Mouse (Mus musculus): Measurements from ENCODE around the gene Defb21. TPM values are rescaled to one million over a fixed set of nuclear protein-coding genes. Genes with fewer than 3 reads are reported as not detected.

Gene Defb21
- polyA plus RNA-seq, 1 experiment from 2014 or later, result not detected

DNA sequence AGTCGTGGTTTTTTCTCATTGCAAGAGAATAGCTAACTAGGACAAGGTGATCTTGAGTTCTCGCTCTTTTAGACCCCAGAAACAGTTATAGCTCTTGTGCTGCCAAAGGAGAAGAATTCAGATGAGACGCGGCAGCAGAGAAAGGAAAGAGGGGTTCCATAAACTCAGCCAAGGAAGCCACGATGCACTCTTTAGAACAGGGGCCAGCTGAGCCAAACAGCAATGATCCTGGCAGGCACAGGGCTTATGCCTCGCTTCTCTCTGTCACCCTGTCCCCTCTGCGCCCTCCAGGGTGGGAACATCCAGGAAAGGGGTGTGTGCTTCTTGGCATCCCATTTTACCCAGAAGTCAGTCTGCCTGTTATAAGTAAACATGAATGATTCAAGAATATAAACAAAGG, 26.8 kb downstream of the Defb21 start, which contains the start of gene Defb45:
Defb45 (minus strand) TSS at position 101 of the 400 bp plus-strand sequence.
- H3K4me2 ChIP-seq, result no peak within 1 kb of the TSS
- H3K27me3 ChIP-seq (ENCODE audit: control insufficient read depth, insufficient read depth, low read length), result no peaks in the 10 kb centered on the region
- 72% methylated on average over 7 of the region's 7 CpGs for WGBS

DNA sequence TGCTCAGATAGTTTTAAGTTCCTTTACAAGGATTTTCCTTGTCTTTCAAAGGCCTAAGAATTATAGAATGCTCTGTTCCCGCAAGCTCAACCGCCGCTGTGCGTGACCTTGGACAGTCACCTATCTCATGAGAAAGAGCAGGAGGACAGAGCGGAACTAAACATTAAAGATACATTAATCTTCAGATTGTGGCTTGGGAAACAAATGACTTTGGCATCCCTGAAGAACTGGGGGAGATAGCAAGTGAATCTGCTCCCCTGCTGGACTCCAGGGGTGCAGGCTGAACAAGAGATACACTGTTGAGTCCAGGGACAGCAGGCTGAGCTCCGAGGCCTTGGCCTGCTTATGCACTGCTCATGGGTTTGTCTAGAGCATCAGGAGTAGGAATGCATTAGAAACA, 27.5 kb downstream of the Defb21 start:
- Histone ChIP-seq H3K27ac (ENCODE audit: low read depth, low read length) (no peak overlapping the region), H3K36me3 (ENCODE audit: control insufficient read depth, insufficient read depth, low read length) (no peaks in the 10 kb centered on the region), H3K27me3 (ENCODE audit: control insufficient read depth, insufficient read depth, low read length) (no peaks in the 10 kb centered on the region), H3K9me3 (ENCODE audit: control insufficient read depth, low read length) (no peaks in the 10 kb centered on the region), H3K4me2 (no peak overlapping the region), H3K4me3 (ENCODE audit: low read depth, low read length) (no peak overlapping the region), H3K9ac (ENCODE audit: low read length) (no peak overlapping the region), H3K4me1 (ENCODE audit: control insufficient read depth, insufficient read depth, low read length) (no peaks in the 10 kb centered on the region)
- 87% methylated on average over 6 of the region's 6 CpGs for WGBS
- DNase-seq (ENCODE audit: low spot score, missing footprints) (no peak), ATAC-seq (ENCODE audit: low FRiP score) (no peak)

More for the DNA sequence above, 26.8 kb downstream of the Defb21 start, which contains the start of gene Defb45:
- DNase-seq (ENCODE audit: low spot score, missing footprints) (peak; percentile 19), ATAC-seq (ENCODE audit: low FRiP score) (no peak)
- no peaks in the 10 kb centered on the region for H3K36me3 ChIP-seq (ENCODE audit: control insufficient read depth, insufficient read depth, low read length)
- H3K4me3 ChIP-seq (ENCODE audit: low read depth, low read length), result no peak within 1 kb of the TSS
- H3K9me3 ChIP-seq (ENCODE audit: control insufficient read depth, low read length), result no peaks in the 10 kb centered on the region
- no peak within 1 kb of the TSS for H3K9ac ChIP-seq (ENCODE audit: low read length)
- no peak within 1 kb of the TSS for H3K27ac ChIP-seq (ENCODE audit: low read depth, low read length)
- H3K4me1 ChIP-seq (ENCODE audit: control insufficient read depth, insufficient read depth, low read length), result no peaks in the 10 kb centered on the region

DNA sequence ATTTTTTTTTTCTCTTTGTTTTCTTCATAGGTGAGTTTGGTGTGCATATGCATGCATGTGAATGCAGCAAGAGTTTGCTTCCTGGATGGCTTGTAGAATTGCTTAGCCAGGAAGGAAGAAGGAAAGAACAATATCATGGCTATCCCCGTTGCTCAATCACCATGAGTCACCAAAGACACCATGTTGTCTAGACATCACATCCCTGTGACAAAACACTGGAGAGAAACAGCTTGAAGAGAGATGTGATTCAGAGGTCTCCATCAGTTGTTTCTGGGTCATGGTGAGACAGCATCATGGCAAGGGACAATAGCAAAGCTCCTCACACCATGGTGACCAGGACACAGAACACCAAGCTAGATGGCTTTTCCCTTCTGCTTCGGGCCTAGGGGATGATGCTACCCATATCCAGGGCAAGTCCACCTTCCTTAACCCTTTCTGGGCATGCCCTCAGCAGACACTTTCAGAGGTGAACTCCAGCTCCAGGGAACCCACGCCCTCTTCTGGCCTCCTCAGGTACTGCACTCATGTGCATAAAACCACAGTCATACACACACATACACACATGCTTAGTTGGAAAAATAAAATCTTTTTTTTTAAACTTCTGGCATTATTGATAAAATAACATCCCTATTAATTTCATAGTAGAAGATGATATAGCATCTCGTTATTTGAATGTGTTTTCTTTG, 28.9 kb downstream of the Defb21 start:
- WGBS, result 79% methylated on average over 4 of the region's 4 CpGs
- no peak for ATAC-seq (ENCODE audit: low FRiP score)
- Histone ChIP-seq H3K27me3 (ENCODE audit: control insufficient read depth, insufficient read depth, low read length) (no peaks in the 10 kb centered on the region), H3K9ac (ENCODE audit: low read length) (no peak overlapping the region), H3K9me3 (ENCODE audit: control insufficient read depth, low read length) (no peaks in the 10 kb centered on the region), H3K27ac (ENCODE audit: low read depth, low read length) (no peak overlapping the region), H3K4me3 (ENCODE audit: low read depth, low read length) (no peak overlapping the region), H3K4me1 (ENCODE audit: control insufficient read depth, insufficient read depth, low read length) (no peaks in the 10 kb centered on the region), H3K36me3 (ENCODE audit: control insufficient read depth, insufficient read depth, low read length) (no peaks in the 10 kb centered on the region), H3K4me2 (no peak overlapping the region)
- peak; percentile 21 for DNase-seq (ENCODE audit: low spot score, missing footprints)

DNA sequence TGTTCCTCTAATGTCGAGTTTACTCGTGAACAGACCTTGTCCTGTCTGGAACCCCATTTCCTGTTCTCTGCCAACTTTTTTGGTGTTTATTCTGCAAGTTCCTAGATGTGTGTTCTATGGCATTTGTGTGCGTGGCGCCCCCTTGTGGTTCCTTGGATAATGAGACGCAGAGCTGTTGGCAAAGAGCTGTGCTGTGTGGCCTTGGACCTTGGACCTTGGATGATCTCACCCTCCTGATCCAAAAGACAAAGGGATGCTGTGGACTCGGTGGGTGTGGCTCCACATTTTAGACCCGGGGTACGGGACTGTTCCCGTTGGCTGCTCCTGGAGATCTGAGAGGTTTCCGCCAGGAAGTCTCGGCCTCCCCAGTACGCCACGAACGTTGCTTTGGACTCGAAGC, 31.5 kb downstream of the Defb21 start, which contains the start of gene Defb36:
Defb36 (plus strand) TSS at position 271 of the 400 bp plus-strand sequence.
- Histone ChIP-seq H3K27me3 (ENCODE audit: control insufficient read depth, insufficient read depth, low read length) (no peaks in the 10 kb centered on the region), H3K9ac (ENCODE audit: low read length) (no peak within 1 kb of the TSS), H3K4me2 (no peak within 1 kb of the TSS), H3K4me1 (ENCODE audit: control insufficient read depth, insufficient read depth, low read length) (no peaks in the 10 kb centered on the region), H3K36me3 (ENCODE audit: control insufficient read depth, insufficient read depth, low read length) (no peaks in the 10 kb centered on the region), H3K4me3 (ENCODE audit: low read depth, low read length) (no peak within 1 kb of the TSS), H3K9me3 (ENCODE audit: control insufficient read depth, low read length) (no peaks in the 10 kb centered on the region), H3K27ac (ENCODE audit: low read depth, low read length) (no peak within 1 kb of the TSS)
- peak; percentile 76 for DNase-seq (ENCODE audit: low spot score, missing footprints)
- WGBS, result 84% methylated on average over 15 of the region's 15 CpGs
- no peak for ATAC-seq (ENCODE audit: low FRiP score)

DNA sequence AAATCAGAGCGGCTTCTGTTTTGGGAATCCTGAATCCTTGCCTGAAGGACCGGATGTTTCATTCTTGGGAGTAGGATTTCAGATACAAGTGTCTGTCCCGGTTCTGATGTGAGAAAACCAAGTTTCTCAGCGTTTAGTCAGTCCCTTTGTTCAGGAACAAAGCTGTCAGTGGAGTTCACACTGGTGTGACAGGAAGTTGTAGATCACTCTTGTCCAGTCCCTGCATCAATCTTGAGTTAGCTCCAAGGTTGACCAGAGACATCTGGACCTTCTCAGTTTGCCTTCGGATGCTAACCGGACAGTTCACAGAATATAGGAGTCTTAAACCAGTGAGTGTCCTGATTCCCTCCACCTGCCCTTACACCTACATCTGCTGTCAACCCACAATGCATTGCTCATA, 35.2 kb downstream of the Defb21 start:
- Histone ChIP-seq H3K4me1 (ENCODE audit: control insufficient read depth, insufficient read depth, low read length) (no peaks in the 10 kb centered on the region), H3K4me3 (ENCODE audit: low read depth, low read length) (no peak overlapping the region), H3K4me2 (no peak overlapping the region), H3K36me3 (ENCODE audit: control insufficient read depth, insufficient read depth, low read length) (no peaks in the 10 kb centered on the region), H3K27me3 (ENCODE audit: control insufficient read depth, insufficient read depth, low read length) (no peaks in the 10 kb centered on the region), H3K9me3 (ENCODE audit: control insufficient read depth, low read length) (no peaks in the 10 kb centered on the region), H3K27ac (ENCODE audit: low read depth, low read length) (no peak overlapping the region), H3K9ac (ENCODE audit: low read length) (no peak overlapping the region)
- ATAC-seq (ENCODE audit: low FRiP score), result no peak
- no peak for DNase-seq (ENCODE audit: low spot score, missing footprints)
- WGBS, result 84% methylated on average over 6 of the region's 6 CpGs

DNA sequence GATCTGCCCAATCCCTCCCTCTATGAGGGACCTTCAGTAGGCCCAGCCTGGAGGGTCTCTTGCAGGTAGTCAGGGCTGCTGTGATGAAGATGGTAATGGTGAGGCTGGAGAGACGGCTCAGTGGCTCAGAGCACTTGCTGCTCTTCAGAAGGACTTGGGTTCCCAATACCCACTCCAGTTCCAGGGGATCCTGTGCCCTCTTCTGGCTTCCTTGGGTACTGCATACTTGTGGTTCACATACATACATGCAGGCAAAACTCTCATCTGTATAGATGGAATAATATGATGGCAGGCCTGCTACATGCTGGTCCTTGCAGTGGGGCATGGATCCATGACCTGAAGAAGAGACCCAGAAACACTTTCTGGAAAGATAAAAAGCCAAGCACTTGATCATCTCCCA, 36.2 kb downstream of the Defb21 start:
- no peaks in the 10 kb centered on the region for H3K27me3 ChIP-seq (ENCODE audit: control insufficient read depth, insufficient read depth, low read length)
- no peak overlapping the region for H3K9ac ChIP-seq (ENCODE audit: low read length)
- no peak overlapping the region for H3K4me3 ChIP-seq (ENCODE audit: low read depth, low read length)
- no peak overlapping the region for H3K4me2 ChIP-seq
- H3K36me3 ChIP-seq (ENCODE audit: control insufficient read depth, insufficient read depth, low read length), result no peaks in the 10 kb centered on the region
- DNase-seq (ENCODE audit: low spot score, missing footprints), result peak; percentile 72
- H3K4me1 ChIP-seq (ENCODE audit: control insufficient read depth, insufficient read depth, low read length), result no peaks in the 10 kb centered on the region
- no peaks in the 10 kb centered on the region for H3K9me3 ChIP-seq (ENCODE audit: control insufficient read depth, low read length)
- 89% methylated on average over 1 of the region's 1 CpGs for WGBS
- ATAC-seq (ENCODE audit: low FRiP score), result no peak
- H3K27ac ChIP-seq (ENCODE audit: low read depth, low read length), result no peak overlapping the region

DNA sequence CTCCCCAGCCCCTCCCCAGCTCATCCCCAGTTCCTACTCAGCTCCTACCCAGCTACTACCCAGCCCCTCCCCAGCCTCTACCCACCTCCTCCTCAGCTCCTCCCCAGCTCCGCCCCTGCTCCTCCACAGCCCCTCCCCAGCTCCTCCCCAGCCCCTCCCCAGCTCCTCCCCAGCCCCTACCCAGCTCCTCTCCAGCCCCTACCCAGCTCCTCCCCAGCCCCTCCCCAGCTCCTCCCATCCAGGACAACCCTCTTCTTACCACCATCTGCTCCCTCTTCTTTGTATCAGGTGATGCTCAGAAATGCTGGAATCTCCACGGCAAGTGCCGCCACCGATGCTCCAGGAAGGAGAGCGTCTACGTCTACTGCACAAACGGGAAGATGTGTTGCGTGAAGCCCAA, 39.6 kb downstream of the Defb21 start:
- DNase-seq (ENCODE audit: low spot score, missing footprints) (no peak), ATAC-seq (ENCODE audit: low FRiP score) (no peak)
- Histone ChIP-seq H3K36me3 (ENCODE audit: control insufficient read depth, insufficient read depth, low read length) (no peaks in the 10 kb centered on the region), H3K4me1 (ENCODE audit: control insufficient read depth, insufficient read depth, low read length) (no peaks in the 10 kb centered on the region), H3K9me3 (ENCODE audit: control insufficient read depth, low read length) (no peaks in the 10 kb centered on the region), H3K9ac (ENCODE audit: low read length) (no peak overlapping the region), H3K4me3 (ENCODE audit: low read depth, low read length) (no peak overlapping the region), H3K4me2 (no peak overlapping the region), H3K27ac (ENCODE audit: low read depth, low read length) (no peak overlapping the region), H3K27me3 (ENCODE audit: control insufficient read depth, insufficient read depth, low read length) (no peaks in the 10 kb centered on the region)
- 33% methylated on average over 7 of the region's 8 CpGs for WGBS

DNA sequence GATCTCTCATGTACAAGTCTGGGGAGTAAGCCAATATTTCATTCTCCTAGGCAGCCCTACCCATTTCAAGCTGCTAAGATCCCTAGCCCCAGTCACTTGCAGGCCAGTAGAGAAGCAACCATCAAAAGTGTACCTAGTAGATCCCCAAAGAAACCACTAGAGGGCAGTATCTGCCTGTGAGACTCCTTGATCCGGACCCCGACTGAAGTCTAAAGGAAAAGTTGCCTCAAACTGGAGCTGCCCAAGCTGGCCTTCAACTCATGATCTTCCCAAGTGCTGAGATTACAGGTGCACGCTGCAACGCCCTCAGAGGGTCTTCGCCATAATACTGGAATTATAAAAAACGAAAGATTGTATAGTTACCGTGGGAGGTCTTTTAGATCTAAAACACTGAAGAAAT, 43.0 kb downstream of the Defb21 start:
- no peaks in the 10 kb centered on the region for H3K27me3 ChIP-seq (ENCODE audit: control insufficient read depth, insufficient read depth, low read length)
- no peaks in the 10 kb centered on the region for H3K9me3 ChIP-seq (ENCODE audit: control insufficient read depth, low read length)
- DNase-seq (ENCODE audit: low spot score, missing footprints) (peak; percentile 97), ATAC-seq (ENCODE audit: low FRiP score) (peak; percentile 64; the same call in 1 of the 2 replicates)
- H3K4me3 ChIP-seq (ENCODE audit: low read depth, low read length), result no peak overlapping the region
- no peaks in the 10 kb centered on the region for H3K36me3 ChIP-seq (ENCODE audit: control insufficient read depth, insufficient read depth, low read length)
- H3K27ac ChIP-seq (ENCODE audit: low read depth, low read length), result no peak overlapping the region
- no peaks in the 10 kb centered on the region for H3K4me1 ChIP-seq (ENCODE audit: control insufficient read depth, insufficient read depth, low read length)
- no peak overlapping the region for H3K9ac ChIP-seq (ENCODE audit: low read length)
- H3K4me2 ChIP-seq, result no peak overlapping the region
- 12% methylated on average over 7 of the region's 7 CpGs for WGBS

DNA sequence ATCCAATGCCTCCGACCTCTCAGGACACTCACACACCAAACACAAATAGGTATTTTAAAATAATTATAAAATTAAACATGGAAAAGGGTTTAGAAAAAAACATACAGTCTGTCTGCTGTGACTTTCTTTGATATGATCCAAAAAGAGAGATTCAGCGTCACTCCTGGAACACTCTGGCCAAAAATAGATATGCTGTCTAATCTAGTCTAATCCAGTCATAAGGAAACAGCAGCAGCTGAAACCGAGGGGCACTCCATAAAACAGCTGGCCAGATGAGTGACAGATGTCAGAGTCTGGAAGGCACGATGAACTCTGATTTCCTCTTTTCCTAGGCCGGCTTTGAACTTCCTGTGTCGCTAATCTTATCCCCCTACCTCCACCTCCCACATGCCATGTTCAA, 43.9 kb downstream of the Defb21 start:
- Histone ChIP-seq H3K9ac (ENCODE audit: low read length) (no peak overlapping the region), H3K4me1 (ENCODE audit: control insufficient read depth, insufficient read depth, low read length) (no peaks in the 10 kb centered on the region), H3K36me3 (ENCODE audit: control insufficient read depth, insufficient read depth, low read length) (no peaks in the 10 kb centered on the region), H3K27me3 (ENCODE audit: control insufficient read depth, insufficient read depth, low read length) (no peaks in the 10 kb centered on the region), H3K4me3 (ENCODE audit: low read depth, low read length) (no peak overlapping the region), H3K27ac (ENCODE audit: low read depth, low read length) (no peak overlapping the region), H3K9me3 (ENCODE audit: control insufficient read depth, low read length) (no peaks in the 10 kb centered on the region), H3K4me2 (no peak overlapping the region)
- WGBS, result 85% methylated on average over 6 of the region's 6 CpGs
- DNase-seq (ENCODE audit: low spot score, missing footprints), result no peak
- ATAC-seq (ENCODE audit: low FRiP score), result no peak
